Mouse (Mus musculus) right cerebral cortex, postnatal 14 days (tissue): Measurements from ENCODE around the gene Copz1.

Experiments
- DNase-seq: peaks from one replicate; pipeline ENCODE4 v3.0.0; 2022

The Copz1 gene

DNA sequence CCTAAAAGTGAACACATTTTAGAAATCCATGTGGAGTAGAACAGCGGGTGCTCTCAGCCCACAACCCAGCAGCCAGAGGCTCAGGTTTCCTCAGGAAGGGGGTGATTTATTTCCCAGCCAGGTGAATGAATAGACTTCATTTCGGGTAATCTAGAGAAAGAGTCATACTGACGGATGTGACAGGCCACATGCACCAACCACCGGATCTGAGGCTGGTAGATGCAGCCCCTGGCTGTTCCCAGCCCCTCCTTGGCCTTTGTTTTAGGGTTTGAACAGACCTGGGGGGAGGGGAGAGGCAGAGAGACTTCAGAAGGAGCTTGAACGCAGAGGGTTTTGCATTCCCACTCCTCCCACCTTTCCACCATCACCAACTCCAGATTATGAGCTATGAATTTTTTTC, 23.3 kb downstream of the Copz1 start:
- DNase-seq, result no peak

DNA sequence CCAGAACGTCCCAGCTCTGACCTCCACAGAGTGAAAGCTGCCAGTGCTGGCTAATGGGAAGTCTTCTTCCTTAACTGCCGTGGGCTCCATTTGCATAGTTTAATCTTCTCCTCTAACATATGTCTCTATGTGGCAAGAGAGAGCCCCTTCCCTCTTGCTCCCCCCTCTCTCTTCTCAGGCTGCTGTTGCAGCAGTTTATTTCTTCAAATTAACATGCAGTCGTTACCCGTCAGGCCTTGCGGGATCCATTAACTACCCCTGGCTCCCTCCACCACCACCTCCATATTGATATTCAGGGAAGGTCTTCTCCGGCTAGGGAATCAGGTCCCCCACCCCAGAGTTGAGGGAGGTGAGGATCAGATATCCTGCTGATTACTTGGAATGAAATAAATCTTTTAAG, 24.8 kb downstream of the Copz1 start:
- no peak for DNase-seq

GRCm38 (mm10) chr15:103298026-103298425, 25.5 kb downstream of the Copz1 start:
- no peak for DNase-seq

DNA sequence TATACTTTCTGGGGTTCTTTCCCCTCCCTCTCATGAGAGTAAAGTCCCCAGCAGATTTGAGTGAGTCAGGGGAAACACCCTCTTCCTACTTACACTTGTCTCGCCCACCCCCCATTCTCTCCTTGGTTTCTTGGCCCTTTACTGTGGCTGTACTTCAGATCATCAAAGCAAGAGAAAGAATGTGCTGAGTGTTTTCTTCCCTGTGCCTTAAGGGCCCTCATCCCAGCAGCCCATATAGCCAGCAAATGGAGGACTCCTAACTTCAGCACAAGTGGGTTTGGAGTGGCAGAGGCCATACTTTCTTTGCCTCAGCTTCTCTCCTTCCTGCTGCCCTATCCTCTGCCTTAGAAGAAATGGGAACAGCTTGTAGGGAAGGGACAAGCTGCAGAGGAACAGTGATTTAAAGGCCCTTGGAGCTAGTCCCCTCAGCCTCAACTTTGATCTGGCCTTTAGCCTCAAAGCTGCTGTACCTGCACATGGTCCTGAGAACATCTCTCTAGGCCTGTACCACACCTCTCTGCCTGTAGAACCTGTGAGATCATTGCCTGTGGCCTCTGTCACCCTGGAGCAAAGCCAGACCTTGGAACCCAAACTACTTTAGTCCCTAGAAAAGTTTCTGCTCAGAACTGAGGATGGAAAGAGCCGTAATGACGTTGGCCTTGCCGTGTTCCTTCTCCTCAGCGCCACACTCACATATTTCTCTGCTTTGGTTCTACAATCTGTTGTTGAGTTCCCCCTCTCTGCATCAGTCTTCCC, 26.5 kb downstream of the Copz1 start:
- no peak for DNase-seq

- peak; percentile 12 for DNase-seq
Observed at GRCm38 (mm10) chr15:103299644-103300043, 27.1 kb downstream of the Copz1 start.

GRCm38 (mm10) chr15:103300067-103300471, 27.6 kb downstream of the Copz1 start:
- peak; percentile 58 for DNase-seq

DNA sequence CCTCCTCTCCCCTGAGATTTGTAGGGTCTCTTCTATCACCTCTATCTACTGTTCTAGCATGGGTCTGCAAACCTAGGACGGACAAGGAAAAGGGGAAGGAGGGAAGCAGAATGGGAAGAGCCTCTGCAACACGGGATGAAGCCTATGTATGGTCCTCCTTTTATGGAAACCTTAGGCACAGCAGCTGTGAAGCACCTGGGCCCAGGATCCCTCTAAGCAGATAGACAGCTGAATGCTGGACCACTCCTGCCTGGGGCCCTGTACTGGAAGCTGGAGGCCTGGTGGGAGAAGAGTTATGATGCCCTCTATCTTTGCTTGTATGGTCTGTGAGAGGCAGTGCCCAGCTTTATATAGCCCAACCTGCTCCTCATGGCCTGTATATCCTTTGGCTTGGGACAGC, 28.0 kb downstream of the Copz1 start:
- DNase-seq, result no peak

GRCm38 (mm10) chr15:103301046-103301445, 28.5 kb downstream of the Copz1 start:
- DNase-seq, result no peak

DNA sequence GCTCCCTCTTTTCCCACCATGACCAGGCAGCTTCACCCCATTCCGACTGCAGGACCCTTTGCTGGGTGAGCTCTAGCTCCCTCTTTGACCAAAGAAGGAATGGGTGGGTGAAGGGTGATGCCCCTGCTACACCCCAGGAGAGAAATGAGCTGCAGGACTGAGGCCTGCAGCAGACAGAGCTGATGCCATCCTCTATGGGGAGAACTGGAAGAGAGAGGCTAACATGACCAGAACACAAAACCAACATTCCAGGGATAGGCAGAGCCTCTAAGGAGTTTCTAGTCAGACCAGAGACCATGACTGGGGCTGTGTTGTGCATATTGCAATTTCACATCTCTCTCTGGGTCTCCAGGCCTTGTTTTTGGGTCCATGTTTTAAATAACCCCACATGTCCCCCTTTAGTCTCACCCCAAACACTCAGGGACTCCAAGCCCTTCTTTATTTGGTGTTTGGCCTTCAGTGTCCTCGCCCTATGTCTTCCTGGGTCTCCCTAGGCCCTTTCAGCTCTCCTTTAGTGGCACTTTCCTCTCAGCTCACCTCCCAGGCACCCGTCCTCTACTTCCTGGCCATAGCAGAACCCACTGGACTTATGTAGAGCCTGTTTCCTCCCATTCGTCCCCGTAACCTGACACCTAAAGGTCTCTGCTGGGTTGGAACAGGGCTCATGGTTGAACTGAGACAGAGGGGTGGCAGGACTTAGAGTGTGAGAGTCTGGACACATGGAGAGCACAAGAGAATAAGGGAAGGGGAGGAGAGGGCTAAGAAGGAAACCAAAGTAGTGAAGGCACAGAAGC, 29.2 kb downstream of the Copz1 start:
- no peak for DNase-seq

DNA sequence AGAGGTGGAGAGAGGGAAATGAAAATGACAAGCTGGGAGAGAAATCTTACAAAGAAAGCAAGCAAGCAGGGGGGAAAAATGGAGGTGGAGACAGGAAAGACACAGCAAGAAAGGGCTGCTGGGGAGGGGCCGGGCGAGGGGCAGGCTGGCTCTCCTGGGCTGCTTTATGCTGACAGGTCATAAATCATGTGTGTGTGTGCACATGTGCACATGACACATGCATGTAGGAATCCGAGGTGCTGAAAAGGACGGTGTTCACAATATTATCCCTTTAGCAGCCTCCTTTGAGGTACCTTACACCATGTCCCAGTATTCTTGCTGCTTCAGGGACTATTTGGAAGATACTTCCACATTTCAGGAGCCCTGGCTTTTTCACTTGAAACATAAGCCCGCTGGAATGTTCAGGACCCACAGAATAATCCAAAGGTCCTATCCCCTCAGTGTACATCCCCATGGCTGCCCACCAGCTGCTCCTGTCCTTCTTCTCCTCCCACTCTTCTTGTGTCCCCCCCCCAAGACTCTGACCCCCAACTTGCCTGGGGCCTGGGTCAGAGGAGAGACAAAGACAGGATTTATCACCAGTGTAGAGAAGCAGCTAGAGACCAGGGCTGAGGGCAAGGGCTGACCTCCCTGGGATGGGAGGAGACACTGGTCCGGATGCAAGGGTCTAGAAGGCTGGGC, 30.0 kb downstream of the Copz1 start:
- DNase-seq, result no peak

GRCm38 (mm10) chr15:103303916-103304615, 31.6 kb downstream of the Copz1 start:
- DNase-seq, result no peak

DNA sequence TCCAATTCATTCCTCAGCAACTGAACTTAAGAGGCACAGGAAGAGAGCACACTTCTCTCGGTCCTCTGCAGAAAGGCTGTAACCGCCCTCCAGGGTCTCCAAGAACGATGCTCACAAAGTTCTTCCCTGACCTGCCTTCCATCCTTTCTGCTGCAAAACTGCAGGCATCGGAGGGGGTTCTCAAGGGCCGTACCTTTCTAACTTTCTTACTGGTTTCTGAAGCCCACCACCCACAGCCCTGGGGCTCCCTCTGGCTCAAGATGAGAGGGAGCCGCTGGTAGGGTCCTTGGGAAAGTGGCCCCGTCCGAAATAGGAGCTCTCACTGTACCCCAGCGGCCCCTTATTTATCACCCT, 32.1 kb downstream of the Copz1 start:
- DNase-seq, result no peak

DNA sequence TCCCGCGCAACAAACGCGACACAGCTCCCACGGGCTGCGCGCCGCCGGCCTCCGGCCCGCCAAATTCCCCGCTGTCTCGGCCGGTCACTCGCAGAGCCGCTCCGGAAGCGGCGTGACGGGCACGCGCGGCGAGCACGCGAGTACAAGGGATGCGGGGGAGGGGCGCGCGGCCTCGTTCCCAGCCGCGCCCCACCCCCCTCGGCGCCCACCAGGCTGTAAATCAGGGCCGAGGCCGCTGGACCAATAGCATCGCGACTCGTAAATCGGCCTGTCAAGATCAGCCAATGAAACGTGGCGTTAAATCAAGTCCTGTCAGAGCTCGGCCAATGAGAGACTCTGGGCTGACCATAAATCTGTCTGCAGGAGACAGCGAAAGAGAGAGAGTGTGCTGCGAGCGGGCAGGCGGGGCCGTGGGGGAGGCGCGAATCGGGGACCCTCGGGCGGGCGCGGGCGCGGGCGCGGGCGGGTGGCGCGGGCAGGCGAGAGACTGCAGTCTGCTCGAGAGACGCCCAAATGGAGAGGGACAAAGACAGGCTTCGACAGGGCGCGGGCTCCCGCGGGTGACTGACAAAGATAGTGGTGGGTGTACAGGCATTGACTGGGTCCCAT, 32.7 kb downstream of the Copz1 start:
- DNase-seq, result peak; percentile 97

DNA sequence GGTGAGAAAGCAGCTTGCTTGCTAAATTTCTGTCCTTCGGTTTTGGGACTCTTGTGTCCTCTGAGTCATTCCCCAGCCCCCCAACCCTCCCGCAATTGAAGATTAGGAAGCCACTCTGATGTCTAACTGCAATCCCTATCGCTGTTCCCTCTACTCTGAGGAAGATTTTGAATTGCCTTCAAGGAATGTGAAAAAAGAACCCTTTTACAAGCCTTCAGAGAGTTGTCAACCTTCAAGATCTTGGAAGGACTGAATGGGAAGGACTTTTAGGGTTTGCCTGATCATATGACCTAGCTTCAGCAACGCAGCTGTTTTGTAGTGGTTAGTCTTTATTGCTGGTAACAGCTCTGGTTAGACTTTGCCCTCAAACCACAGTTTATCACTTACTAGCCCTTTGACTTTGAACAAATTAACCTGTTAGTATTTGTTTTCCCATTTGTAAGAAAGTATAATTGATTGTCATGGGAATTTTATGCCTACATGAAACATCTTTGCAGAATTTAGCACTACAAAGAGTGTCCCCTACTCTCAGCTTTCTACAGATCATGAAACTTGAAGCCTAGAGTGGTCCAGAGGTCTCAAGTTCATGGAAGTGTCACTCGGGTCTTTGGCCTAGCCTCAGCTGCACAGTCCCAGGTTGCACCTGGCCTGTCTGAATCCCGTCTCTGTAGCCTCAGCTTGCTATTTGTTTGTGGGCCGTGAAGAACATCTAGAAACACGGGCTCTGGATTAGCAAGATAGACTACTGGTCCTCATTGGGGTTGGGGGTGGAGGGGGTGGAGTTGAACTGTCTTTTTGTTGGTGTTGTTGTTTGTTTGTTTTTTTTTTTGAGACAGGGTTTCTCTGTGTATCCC, 33.5 kb downstream of the Copz1 start:
- DNase-seq, result no peak

GRCm38 (mm10) chr15:103307125-103307524, 34.6 kb downstream of the Copz1 start:
- peak; percentile 94 for DNase-seq

GRCm38 (mm10) chr15:103308056-103308875, 35.8 kb downstream of the Copz1 start:
- DNase-seq, result peak; percentile 25

- DNase-seq, result peak; percentile 18
Observed at GRCm38 (mm10) chr15:103308876-103309580, 36.5 kb downstream of the Copz1 start.

GRCm38 (mm10) chr15:103310365-103310910, 37.9 kb downstream of the Copz1 start, which contains the start of gene Gpr84:
Gpr84 (minus strand) TSS chr15:103310612.
- no peak for DNase-seq

GRCm38 (mm10) chr15:103313495-103314095, 41.1 kb downstream of the Copz1 start:
- DNase-seq, result peak; percentile 44
